Mouse (Mus musculus): ENCODE data around the gene Olfr1099. TPM values are rescaled to one million over a fixed set of nuclear protein-coding genes. Genes with fewer than 3 reads are reported as not detected.

The Olfr1099 gene
- polyA plus RNA-seq (2016; fragmentation: Nextera tagmentation; extraction: Ambion mirVana): not detected in 2 replicates

- no peak within 1 kb of the TSS for H3K4me3 ChIP-seq
- no peaks in the 10 kb centered on the region for H3K27me3 ChIP-seq
- H3K4me1 ChIP-seq: no peaks in the 10 kb centered on the region
- no peak within 1 kb of the TSS for H3K4me2 ChIP-seq (replicated peaks)
- no peaks in the 10 kb centered on the region for H3K9me3 ChIP-seq (replicated peaks)
- H3K36me3 ChIP-seq: no peaks in the 10 kb centered on the region
- no peak within 1 kb of the TSS for H3K9ac ChIP-seq
- ATAC-seq (ENCODE audit: low FRiP score): no peak
- WGBS: 84% methylated on average over 1 of the region's 1 CpGs
- no peak within 1 kb of the TSS for H3K27ac ChIP-seq
Observed at GRCm38 (mm10) chr2:86960593-86960992, at the start of gene Olfr1099. TSS of gene Olfr1099 (minus strand) at chr2:86960693.

- no peak within 1 kb of the TSS for H3K4me3 ChIP-seq
- H3K4me1 ChIP-seq: no peaks in the 10 kb centered on the region
- no peaks in the 10 kb centered on the region for H3K27me3 ChIP-seq
- ATAC-seq (ENCODE audit: low FRiP score): no peak
- no peaks in the 10 kb centered on the region for H3K36me3 ChIP-seq
- H3K9ac ChIP-seq: no peak within 1 kb of the TSS
- no peaks in the 10 kb centered on the region for H3K9me3 ChIP-seq (replicated peaks)
- no peak within 1 kb of the TSS for H3K27ac ChIP-seq
- no peak within 1 kb of the TSS for H3K4me2 ChIP-seq (replicated peaks)
Observed at GRCm38 (mm10) chr2:86998098-86998497, 37.6 kb upstream of the Olfr1099 start, which contains the start of gene Olfr1102. TSS of gene Olfr1102 (plus strand) at chr2:86998398.

GRCm38 (mm10) chr2:86991121-86991520 is 30.6 kb upstream of the Olfr1099 start, which contains the start of gene Olfr1101:
TSS of gene Olfr1101 (minus strand) at chr2:86991221.
- H3K4me1 ChIP-seq: no peaks in the 10 kb centered on the region
- H3K27me3 ChIP-seq: no peaks in the 10 kb centered on the region
- no peak within 1 kb of the TSS for H3K9ac ChIP-seq
- H3K36me3 ChIP-seq: no peaks in the 10 kb centered on the region
- H3K9me3 ChIP-seq (replicated peaks): no peaks in the 10 kb centered on the region
- ATAC-seq (ENCODE audit: low FRiP score): no peak
- no peak within 1 kb of the TSS for H3K4me3 ChIP-seq
- WGBS: 84% methylated on average over 3 of the region's 3 CpGs
- no peak within 1 kb of the TSS for H3K27ac ChIP-seq
- no peak within 1 kb of the TSS for H3K4me2 ChIP-seq (replicated peaks)

GRCm38 (mm10) chr2:86979854-86980253 is 19.4 kb upstream of the Olfr1099 start, which contains the start of gene Olfr1100:
TSS of gene Olfr1100 (minus strand) at chr2:86979954.
- Histone ChIP-seq H3K27me3 (no peaks in the 10 kb centered on the region), H3K36me3 (no peaks in the 10 kb centered on the region), H3K27ac (no peak within 1 kb of the TSS), H3K9ac (no peak within 1 kb of the TSS), H3K9me3 (replicated peaks) (no peaks in the 10 kb centered on the region), H3K4me3 (no peak within 1 kb of the TSS), H3K4me1 (no peaks in the 10 kb centered on the region), H3K4me2 (replicated peaks) (no peak within 1 kb of the TSS)
- no peak for ATAC-seq (ENCODE audit: low FRiP score)
- WGBS: 85% methylated on average over 3 of the region's 3 CpGs

GRCm38 (mm10) chr2:86926557-86926956 is 33.9 kb downstream of the Olfr1099 start:
- Histone ChIP-seq H3K27ac (no peak overlapping the region), H3K27me3 (no peaks in the 10 kb centered on the region), H3K4me3 (no peak overlapping the region), H3K36me3 (no peaks in the 10 kb centered on the region), H3K9me3 (replicated peaks) (no peaks in the 10 kb centered on the region), H3K9ac (no peak overlapping the region), H3K4me2 (replicated peaks) (no peak overlapping the region), H3K4me1 (no peaks in the 10 kb centered on the region)
- ATAC-seq (ENCODE audit: low FRiP score): no peak

GRCm38 (mm10) chr2:86924445-86924844 is 36.0 kb downstream of the Olfr1099 start, which contains the start of gene Olfr1098:
TSS of gene Olfr1098 (minus strand) at chr2:86924545.
- Histone ChIP-seq H3K36me3 (no peaks in the 10 kb centered on the region), H3K27me3 (no peaks in the 10 kb centered on the region), H3K4me3 (no peak within 1 kb of the TSS), H3K4me2 (replicated peaks) (no peak within 1 kb of the TSS), H3K9ac (no peak within 1 kb of the TSS), H3K9me3 (replicated peaks) (no peaks in the 10 kb centered on the region), H3K27ac (no peak within 1 kb of the TSS), H3K4me1 (no peaks in the 10 kb centered on the region)
- WGBS: 86% methylated on average over 1 of the region's 1 CpGs
- no peak for ATAC-seq (ENCODE audit: low FRiP score)

GRCm38 (mm10) chr2:86905647-86906046 is 54.8 kb downstream of the Olfr1099 start:
- Histone ChIP-seq H3K36me3 (no peaks in the 10 kb centered on the region), H3K4me3 (no peak overlapping the region), H3K9me3 (replicated peaks) (no peaks in the 10 kb centered on the region), H3K27ac (no peak overlapping the region), H3K4me2 (replicated peaks) (no peak overlapping the region), H3K4me1 (no peaks in the 10 kb centered on the region), H3K9ac (no peak overlapping the region), H3K27me3 (no peaks in the 10 kb centered on the region)
- no peak for ATAC-seq (ENCODE audit: low FRiP score)
- 88% methylated on average over 2 of the region's 2 CpGs for WGBS

Other genes with a start within 250 kb of the Olfr1099 start
- gene Olfr1089, start 227.0 kb downstream of the Olfr1099 start, polyA plus RNA-seq (2016; fragmentation: Nextera tagmentation; extraction: Ambion mirVana): not detected in 2 replicates
- not detected in 2 replicates for gene Olfr1090, start 201.7 kb downstream of the Olfr1099 start, polyA plus RNA-seq (2016; fragmentation: Nextera tagmentation; extraction: Ambion mirVana)
- not detected in 2 replicates for gene Olfr1093, start 178.2 kb downstream of the Olfr1099 start, polyA plus RNA-seq (2016; fragmentation: Nextera tagmentation; extraction: Ambion mirVana)
- not detected in 2 replicates for gene Olfr141, start 150.7 kb downstream of the Olfr1099 start, polyA plus RNA-seq (2016; fragmentation: Nextera tagmentation; extraction: Ambion mirVana)
- not detected in 2 replicates for gene Olfr1094, start 136.0 kb downstream of the Olfr1099 start, polyA plus RNA-seq (2016; fragmentation: Nextera tagmentation; extraction: Ambion mirVana)
- not detected in 2 replicates for gene Olfr1095, start 109.0 kb downstream of the Olfr1099 start, polyA plus RNA-seq (2016; fragmentation: Nextera tagmentation; extraction: Ambion mirVana)
- not detected in 2 replicates for gene Gm13723, start 85.9 kb downstream of the Olfr1099 start, polyA plus RNA-seq (2016; fragmentation: Nextera tagmentation; extraction: Ambion mirVana)
- gene Olfr1097, start 68.5 kb downstream of the Olfr1099 start, polyA plus RNA-seq (2016; fragmentation: Nextera tagmentation; extraction: Ambion mirVana): not detected in 2 replicates
- not detected in 2 replicates for gene Olfr1098, start 36.1 kb downstream of the Olfr1099 start, polyA plus RNA-seq (2016; fragmentation: Nextera tagmentation; extraction: Ambion mirVana)
- gene Olfr1100, start 19.3 kb upstream of the Olfr1099 start, polyA plus RNA-seq (2016; fragmentation: Nextera tagmentation; extraction: Ambion mirVana): not detected in 2 replicates
- gene Olfr1101, start 30.5 kb upstream of the Olfr1099 start, polyA plus RNA-seq (2016; fragmentation: Nextera tagmentation; extraction: Ambion mirVana): not detected in 2 replicates
- gene Olfr1102, start 37.7 kb upstream of the Olfr1099 start, polyA plus RNA-seq (2016; fragmentation: Nextera tagmentation; extraction: Ambion mirVana): not detected in 2 replicates
- not detected in 2 replicates for gene Olfr1104, start 66.4 kb upstream of the Olfr1099 start, polyA plus RNA-seq (2016; fragmentation: Nextera tagmentation; extraction: Ambion mirVana)
- not detected in 2 replicates for gene Olfr1105, start 75.8 kb upstream of the Olfr1099 start, polyA plus RNA-seq (2016; fragmentation: Nextera tagmentation; extraction: Ambion mirVana)
- not detected in 2 replicates for gene Olfr1106, start 91.6 kb upstream of the Olfr1099 start, polyA plus RNA-seq (2016; fragmentation: Nextera tagmentation; extraction: Ambion mirVana)
- gene Olfr1107, start 115.1 kb upstream of the Olfr1099 start, polyA plus RNA-seq (2016; fragmentation: Nextera tagmentation; extraction: Ambion mirVana): not detected in 2 replicates
- gene Olfr1109, start 135.3 kb upstream of the Olfr1099 start, polyA plus RNA-seq (2016; fragmentation: Nextera tagmentation; extraction: Ambion mirVana): not detected in 2 replicates
- not detected in 2 replicates for gene Olfr259, start 153.9 kb upstream of the Olfr1099 start, polyA plus RNA-seq (2016; fragmentation: Nextera tagmentation; extraction: Ambion mirVana)
- not detected in 2 replicates for gene Olfr1110, start 179.6 kb upstream of the Olfr1099 start, polyA plus RNA-seq (2016; fragmentation: Nextera tagmentation; extraction: Ambion mirVana)
- gene Olfr1111, start 191.9 kb upstream of the Olfr1099 start, polyA plus RNA-seq (2016; fragmentation: Nextera tagmentation; extraction: Ambion mirVana): not detected in 2 replicates
- not detected in 2 replicates for gene Olfr1112, start 227.1 kb upstream of the Olfr1099 start, polyA plus RNA-seq (2016; fragmentation: Nextera tagmentation; extraction: Ambion mirVana)
- not detected in 2 replicates for gene Olfr1113, start 248.3 kb upstream of the Olfr1099 start, polyA plus RNA-seq (2016; fragmentation: Nextera tagmentation; extraction: Ambion mirVana)